Mouse (Mus musculus) small intestine, adult 2 months (tissue): ENCODE data around the gene Gm45140.

ENCODE experiments used
- CTCF ChIP-seq: fragments of 200-500 bp; IDR thresholded peaks from 2 replicates; pipeline ENCODE4 v1.5.1; 2012; ENCODE audit warnings: low read depth, mild to moderate bottlenecking, control low read depth, inconsistent platforms, low read length, moderate library complexity, mixed read lengths; ENCODE audit not compliant: insufficient replicate concordance, insufficient read length; ENCODE audit errors: extremely low read depth
- POLR2A ChIP-seq: fragments of 200-500 bp; IDR thresholded peaks from 2 replicates; pipeline ENCODE4 v1.6.1; 2012; ENCODE audit warnings: low read depth, mild to moderate bottlenecking, control low read depth, inconsistent platforms, low read length, moderate library complexity

DNA sequence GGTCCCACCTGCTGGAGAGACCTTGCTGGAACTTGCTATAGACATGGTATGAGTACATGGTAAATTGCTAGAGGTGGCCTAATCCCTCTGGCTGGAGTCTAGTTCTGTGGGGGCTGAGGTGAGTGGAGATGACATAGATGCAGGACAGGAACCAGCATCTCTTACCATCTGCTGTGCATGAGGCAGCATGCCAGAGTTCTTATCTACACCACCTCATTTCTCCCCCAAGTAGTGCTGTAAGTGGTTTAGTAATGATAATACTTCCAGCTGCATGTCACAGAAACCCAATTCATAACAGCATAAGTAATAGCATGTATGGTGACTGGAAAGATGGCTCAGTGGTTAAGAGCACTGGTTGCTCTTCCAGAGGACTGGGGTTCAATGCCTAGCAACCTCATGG lies 95.1 kb downstream of the Gm45140 start:
- TF ChIP-seq CTCF, result no peak
- TF ChIP-seq POLR2A, result no peak
